Mouse (Mus musculus) right cerebral cortex, postnatal 14 days (tissue): Measurements from ENCODE around the gene Eln.

Experiments
- DNase-seq: peaks from one replicate; pipeline ENCODE4 v3.0.0; 2022

The Eln gene

DNA sequence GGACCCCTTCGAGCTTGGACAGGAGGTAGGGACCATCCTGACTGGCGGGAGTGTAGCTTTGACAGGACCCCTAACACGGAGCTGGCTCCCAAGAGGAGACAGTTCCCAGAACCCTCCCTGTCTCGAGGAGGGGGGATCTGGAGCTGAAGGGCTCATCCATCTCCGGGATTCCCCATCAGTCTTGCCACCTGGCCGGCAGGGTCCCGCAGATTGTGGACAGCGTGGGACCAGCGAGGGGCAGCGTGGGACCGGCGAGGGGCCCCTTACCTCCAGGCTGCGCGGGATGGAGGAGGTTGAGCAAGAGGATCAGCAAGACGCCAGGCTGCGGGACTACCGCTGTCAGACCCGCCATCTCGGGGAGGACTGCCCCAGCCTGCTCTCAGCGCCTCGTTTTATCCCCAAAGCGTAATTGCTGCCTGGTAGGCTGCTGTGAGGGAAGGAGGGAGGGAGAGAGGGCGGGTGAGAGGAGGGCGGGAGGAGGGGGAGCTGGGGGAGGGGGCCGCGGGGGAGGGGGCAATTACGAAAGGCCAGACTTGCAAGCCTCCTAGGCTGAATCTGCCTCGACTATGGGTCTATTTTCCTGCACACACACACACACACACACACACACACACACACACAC, at the start of gene Eln:
Gene Eln (minus strand): TSS at position 434 of the 622 bp plus-strand sequence.
- peak; percentile 27 for DNase-seq

DNA sequence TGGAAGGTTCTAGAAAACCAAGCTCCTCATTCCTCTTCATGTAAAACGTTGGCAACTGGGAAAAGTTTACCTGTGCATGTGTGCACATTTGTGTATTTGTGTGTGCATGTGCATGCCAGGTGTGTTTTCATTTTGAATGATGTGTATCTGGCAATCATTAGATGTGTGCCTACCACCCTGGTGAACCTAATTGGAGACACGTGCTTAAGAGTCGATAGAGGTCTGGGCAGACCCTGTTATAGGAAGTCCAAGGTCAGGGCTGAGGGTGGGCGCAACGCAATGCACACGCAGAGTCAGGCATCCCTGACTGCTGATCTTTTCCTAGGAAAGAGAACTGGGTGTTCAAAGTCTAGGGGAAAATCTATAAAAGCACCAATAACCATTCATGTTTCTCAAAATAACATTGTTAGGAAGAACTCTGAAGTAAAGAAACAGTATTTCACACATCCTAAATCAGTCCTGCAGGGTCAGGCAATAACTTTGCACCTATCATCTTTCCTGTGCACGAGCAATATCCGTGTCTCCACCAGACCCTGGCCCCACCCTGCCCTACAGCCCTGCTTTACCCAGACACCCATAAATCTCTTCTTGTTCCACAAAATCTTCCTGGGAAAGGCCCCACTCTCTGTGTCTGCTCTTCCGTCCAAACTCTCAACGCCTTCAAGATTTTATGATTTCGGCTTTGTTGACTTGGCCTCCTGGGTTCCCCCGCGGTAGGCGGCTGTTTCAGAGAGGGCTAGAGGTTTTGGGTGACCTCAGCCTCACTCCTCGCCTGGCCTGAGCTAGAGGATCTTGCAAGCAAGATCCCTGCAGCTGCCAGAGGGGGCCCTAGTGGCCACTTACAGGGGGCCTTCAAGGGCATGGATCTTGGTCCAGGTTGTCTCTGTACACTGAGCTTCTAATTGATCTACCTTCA, 43.2 kb upstream of the Eln start:
- DNase-seq = no peak

DNA sequence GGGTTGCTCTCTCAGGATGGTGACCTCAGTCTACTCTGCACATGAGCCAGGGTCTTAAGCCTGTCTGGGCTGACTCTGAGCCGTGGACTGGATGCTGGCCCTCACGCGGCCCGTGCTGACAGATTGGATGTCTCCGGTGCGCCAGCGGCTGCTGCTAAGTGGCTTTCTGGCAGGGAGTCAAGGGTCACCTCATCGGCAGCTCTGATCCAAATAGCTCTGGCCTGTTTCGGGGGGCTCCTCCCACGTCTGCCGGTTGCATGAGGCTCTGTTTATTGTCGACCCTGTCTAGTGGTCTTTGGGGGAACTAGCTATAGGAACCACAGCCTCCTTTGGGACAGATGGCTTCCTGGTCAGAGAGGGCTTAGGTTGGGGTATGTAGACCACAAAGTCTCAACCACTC, 41.1 kb upstream of the Eln start:
- no peak for DNase-seq

DNA sequence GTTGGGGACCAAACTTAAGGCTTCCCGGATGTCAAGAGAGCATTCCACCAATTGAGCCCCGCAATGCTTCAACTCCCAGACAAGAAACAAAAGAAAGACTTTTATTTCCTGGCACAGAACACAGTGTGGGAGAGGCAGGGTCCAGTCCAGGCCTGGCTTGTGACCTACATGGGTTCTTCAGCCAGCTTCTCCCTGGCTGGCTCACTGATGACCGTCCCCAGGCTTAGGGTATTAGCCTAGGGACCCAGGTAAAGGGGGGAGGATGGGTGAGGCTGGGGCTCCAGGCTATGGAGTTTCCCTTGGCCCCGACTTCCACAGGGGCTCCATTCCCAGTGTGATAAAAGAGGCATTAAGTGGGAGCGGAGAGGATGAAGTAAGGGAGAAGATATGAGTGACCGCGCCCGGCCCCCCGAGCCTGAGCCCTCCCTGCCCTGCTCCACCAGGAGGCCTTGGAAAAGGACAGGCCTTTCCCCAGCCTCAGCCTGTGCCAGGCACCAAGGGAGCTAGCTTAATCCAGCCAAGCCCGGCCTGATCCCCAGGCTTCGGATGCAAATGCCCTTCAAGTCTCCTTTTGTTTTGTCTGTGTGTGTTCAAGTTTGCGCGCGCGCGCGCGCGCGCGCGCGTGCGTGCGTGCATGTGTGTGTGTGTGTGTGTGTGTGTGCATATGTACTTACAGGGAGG, 38.7 kb upstream of the Eln start:
- no peak for DNase-seq

DNA sequence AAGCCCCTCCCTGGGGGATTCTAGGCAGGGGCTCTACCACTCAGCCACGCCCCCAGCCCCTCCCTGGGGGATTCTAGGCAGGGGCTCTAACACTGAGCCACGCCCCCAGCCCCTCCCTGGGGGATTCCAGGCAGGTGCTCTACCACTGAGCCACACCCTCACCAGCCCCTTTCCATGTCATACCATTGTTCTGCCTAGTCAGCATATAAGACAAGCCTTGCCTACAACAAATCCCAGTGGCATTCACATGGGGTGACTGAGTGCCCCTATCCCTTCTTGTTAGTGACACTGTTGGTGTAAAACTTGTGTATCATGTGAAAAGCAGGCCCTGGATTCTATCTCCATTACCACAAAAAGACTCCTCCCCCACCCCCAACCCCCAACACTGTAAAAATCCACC, 36.7 kb upstream of the Eln start:
- DNase-seq = no peak

DNA sequence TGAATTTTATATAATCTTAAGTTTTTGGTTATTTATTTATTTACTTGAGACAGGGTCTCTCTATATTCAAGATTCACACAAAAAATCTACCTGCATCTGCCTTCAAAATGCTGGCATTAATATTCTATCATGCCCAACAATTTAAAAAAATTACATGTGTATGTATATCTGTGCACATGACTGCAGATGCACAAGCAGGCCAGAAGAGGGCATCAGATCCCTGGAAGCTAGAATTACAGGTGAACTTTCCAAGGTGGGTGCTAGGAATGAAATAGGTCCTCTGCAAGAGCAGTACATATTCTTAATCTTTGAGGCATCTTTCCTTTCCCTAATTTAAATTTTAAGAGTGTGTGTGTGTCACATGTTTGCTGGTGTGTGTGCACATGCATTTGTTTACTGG, 33.8 kb upstream of the Eln start:
- no peak for DNase-seq

DNA sequence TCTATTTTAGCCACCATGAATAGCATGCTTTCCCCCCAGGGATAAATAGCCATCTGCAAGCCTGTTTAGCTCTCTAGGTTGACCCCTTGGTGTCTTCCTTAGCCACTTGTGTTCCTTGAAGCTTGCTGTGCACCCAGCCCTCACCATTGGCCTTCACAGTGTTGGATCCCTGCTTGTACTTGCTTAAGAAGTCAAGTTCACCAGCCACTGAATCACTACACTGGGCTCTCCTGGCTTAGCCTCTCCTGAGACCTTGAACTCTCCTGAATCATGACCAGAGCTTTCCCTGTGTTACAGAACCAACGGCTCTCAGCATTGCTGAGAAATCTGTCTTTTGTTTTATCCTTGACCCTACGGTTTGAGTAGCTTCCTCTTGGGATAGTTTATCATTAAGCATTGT, 33.0 kb upstream of the Eln start:
- DNase-seq = no peak

DNA sequence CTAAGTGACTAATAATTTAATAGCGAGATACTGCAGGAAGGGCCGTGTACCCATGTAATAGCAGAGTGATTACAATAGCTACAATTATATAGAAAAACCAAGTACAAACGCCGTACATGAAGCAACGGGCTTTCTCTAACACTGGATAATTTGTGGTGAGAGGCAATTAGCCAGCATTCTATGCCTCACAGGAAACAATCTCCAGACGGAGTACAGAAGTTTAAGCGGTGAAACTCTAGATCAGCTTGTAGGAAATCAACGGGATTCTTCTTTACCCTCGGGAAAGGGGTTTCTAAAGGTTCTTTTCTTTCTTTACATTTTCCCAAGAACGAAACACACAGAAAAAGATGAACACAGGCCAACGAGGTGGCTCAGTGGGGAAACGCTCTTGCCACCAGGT, 29.4 kb upstream of the Eln start:
- no peak for DNase-seq

DNA sequence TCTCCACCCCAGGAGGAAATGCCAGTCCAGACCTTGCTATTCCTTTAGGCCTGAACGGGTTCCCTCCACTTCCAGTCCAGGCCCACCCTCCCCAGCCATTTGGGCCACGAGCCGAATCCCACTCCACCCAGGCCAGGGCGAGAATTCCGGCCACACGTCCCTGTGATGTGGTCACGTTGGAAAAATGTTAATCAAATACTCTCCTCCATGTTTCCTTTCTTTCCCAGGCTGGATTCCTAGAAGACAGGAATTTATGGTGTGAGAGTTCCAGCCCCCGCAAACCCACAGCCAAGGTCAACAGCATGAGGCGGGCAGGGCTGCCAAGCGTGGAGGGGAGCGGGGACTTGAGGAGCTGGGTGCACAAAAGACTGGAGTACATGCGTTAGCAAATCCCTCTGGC, 25.4 kb upstream of the Eln start:
- DNase-seq = no peak

DNA sequence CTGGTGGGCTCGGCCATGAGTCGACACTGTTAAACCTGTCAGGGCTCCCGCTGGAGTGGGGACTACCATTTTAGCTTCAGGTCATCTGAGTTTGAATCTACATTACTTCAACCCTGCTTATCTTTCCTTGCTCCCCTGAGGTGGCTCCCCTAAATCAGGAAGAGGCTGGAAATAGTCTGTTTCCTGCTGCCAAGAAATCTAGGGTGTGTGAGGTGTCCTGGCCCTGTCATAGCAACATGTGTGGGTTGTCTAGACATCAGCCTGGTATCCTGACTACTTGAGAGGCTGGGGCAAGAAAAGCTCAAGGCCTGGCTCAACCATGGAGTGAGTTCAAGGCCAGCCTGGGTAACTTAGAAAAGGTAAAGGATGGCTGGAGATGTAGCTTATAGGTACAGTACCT, 24.6 kb upstream of the Eln start:
- no peak for DNase-seq

DNA sequence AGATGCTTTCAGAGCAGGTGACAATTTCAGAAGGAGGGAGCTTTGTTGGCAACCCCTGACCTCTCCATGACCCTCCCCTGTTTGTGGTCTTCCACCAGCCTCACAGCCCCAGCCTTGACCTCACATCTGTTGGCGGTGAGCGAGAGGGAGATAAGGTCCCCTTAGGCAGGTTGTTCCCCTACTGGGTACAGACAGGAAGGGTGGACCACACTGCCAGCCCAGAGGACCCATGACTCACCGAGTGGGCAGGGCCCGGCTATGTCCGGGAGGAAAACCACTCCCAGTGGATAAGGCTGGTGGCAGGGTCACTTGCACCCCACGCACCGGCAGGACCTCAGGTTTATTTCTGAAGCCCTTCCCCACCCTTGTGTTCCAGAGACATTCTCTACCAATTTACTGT, 22.1 kb upstream of the Eln start:
- DNase-seq = no peak

DNA sequence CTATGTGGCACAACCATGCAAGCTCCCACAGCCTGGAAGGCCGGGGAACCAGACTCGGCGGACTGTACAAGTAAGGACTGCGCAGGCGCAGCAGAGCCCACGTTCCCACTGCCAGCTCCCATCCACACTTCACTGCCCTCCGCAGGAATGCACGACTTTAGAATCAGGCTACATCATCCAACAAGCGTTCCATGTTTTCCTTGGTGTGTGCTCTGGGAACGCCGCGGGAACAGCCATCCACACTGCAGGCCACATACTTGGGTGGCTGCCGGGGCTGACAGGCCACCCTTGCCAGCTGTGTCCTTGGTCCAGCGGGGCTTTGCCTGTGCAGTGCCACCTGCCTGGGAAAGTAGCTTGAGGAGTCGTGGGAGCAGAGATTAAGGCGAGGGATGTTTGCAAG, 18.3 kb upstream of the Eln start:
- DNase-seq = no peak

DNA sequence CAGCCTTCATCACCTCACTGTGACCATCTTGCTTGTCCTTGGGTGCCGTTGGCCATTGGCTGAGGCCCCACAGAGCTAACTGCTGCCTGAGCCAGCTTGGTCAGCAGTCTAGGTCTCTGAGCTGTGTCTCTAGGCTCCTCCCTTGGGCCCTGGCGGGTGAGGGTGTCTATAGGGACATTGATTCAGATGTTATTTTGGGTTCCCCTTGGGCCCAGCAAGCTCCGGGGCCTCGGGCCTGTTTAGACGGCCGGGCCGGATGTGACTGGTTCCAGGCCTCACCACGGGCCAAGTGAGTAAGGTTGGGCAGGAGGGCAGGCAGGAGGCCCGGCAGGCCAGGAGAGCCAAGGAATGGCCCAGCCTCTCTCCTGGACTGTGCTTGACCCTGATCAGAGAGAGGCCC, 16.2 kb upstream of the Eln start:
- no peak for DNase-seq

DNA sequence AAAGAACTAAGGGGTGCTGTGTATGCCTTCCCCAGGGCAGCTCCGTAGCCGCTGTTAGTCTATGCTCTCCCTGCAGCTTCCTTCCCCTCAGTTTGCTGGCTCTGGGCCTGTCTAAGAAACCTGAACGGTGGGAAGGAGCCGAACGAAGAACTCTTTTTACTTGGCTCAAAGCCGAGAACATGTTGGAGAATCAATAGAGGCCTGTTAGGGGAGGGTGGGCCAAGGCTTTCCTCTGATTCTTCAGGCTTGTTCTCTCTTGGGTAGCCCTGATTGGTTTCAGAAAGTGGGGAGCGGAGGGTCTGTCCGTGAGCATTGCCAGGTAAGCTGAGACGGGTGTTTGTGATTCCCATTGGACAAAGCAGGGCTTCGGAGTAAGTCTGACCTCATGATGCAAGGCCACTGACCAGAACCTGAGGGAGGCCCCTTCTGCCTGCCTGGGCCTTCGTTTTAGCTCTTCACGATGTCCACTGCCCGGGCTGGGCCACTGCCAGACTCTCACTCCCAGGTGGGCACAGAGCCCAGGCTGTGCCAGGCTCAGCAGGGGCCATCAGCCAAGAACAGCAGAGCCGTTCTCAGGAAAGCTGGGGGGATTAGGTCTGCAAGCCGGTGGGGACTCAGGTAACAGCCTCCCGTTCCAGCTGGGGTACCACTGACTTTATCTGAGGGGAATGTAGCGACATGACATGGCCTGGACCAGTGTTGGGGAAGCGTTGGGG, 14.4 kb upstream of the Eln start:
- DNase-seq = peak; percentile 39

DNA sequence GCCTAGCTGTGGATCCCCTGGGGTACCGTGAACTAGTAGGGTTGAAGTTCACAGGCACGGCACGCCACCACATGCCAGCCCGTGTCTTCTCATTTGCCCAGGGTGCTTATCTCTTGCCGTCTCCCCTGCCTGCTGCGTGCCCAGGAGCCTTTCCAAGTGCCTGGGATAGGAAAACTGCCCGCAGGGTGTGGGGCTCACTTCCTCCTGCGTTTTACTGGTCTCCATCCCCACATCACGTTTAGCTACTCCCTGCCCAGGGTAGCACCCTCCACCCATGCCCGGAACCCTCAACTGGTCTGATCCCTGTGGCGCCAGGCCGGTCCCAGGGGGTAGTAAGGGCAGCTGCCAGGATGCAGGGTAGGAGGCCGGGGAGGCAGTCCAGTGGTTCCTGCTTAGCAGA, 8.9 kb upstream of the Eln start:
- DNase-seq = no peak

DNA sequence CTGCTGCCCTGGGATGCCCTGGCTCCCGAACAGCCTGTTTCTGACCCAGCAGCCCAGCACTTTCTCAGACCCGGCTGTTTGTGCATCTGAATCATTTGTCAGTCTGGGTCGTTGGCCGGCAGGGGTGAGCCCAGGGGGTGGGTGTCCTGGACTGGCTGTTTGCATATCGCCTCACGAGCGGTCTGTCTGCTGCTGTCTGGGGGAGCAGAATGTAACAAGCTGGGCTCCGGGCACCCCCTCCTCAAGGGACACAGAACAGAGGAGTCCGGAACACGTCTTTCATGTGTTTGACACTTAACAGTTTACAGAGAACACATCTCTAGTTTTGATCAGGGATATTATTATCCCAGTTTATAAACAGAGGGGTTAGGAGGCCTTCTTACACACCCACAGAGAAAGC, 7.0 kb upstream of the Eln start:
- no peak for DNase-seq

DNA sequence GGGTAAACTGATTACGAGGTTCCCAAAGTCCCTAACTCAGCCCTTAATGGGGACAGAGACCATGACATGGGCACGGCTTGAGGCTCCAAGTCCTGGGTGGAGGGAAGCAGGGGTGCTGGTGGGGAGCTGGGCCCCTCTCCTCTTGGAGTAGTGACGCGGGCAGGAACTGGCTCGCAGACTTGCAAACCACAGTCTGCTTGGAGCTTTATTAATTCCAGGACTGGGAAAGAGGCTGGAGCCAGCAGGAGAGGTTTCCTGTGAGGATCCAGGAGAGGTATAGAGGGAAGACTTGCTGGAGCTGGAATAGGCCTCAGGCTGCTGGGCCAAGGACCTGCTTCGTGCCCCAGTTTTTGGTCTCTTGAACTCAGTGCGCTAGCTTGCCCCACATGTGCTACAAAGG, 3.3 kb upstream of the Eln start:
- no peak for DNase-seq

DNA sequence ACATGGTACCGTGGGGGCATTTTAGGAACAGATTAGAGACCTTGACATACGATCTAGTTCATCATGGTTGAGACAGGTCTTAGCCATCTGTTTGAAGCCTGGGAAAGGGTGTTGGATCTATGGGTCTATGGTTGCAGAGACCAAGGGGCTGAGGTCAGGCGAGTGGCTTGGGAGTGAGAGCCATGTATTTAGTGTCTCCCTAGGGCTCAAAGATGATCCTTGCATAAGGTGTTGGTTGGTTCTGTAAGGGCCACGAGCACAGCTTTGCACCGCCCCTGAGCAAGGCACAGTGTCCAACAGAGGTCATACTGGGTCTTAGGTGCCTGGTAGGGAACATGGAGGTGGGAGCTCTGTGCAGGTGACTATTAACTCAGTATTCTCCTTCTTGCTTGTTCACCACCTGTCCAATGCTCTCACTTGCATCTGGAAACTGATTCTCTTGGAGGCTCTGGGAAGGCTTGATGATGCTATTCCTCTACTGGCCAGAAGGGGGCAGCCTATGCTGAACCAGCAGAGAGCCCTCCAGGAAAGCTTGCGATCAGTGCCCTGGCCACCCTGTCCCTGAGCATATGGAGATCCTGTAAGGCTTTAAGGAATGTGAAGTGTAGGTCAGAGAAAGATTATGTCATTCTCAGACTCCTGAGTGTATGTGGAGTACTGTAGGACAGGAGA, 960 bp upstream of the Eln start:
- DNase-seq = peak; percentile 51

DNA sequence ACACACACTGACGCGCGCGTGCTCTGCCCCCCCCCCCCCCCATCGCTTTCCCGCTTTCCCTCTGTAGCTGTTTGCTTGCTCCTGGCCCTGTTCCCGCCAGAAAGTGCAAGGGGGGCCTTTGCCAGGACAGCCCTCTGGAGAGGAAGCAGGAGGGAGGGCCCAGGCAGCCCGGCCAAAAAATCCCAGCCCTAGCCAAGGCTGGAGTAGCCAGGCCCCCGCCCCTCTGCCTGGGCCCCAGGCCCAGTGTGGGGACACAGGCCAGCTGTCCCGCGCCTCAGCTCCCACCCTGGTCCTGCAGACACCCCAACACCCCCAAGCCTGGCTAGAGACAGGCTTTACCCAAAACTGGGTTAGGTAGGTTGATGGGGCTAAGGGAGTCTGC, 380 bp upstream of the Eln start:
- peak; percentile 68 for DNase-seq

DNA sequence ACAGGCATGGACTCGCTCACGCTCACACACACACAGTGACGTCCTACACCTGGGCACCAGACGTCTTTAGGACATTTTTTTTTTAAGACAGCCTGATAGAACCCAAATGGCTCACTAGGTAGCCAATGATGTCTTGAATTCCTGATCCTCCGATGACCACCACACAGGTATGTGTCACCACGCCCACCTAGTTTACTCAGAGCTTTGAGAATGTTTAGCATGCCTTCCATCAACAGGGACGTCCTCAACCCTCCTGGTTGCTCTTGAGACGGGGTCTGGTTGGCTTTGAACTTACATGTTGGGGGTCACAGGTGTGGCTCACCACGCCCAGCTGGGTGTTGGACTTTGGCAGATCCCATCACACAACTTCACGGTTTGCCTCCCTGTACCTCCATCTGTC, 922 bp downstream of the Eln start:
- no peak for DNase-seq

DNA sequence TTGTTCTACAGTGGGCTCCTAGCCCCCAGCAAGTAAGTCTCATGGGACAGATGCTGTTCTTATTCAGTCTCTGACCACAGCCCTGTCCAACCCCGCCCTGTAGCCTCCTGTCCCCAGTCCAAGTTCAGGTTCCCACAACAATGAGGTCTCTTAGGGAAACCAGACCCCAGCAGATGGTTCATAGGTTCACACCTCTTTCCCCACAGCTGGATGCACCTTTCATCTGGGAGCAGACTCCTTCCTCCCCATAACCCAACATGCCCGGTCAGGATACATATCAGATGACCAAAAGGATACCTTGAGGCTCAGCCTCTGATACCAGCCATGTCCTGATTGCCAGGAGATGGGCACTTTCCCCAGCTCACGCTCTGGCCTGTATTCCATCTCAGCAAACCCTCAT, 1.3 kb downstream of the Eln start:
- DNase-seq = no peak

DNA sequence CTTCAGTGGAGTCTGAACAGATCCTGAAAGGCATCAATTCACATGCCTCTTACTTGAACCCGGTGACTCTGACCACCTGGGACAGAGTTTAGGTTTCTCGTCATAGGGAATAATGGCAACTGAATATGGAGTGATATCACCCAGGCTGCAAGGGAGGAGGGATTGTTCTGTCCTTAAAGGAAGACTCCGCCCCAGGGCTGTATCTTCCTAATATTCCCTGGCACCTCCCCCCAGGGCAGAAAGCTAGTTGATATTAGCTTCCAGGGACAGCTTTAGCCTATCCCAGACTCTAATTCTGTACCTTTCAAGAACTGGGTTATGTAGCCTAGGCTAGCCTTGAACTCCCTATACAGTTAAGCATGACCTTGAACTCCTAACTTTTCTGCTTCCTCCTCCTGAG, 2.1 kb downstream of the Eln start:
- DNase-seq = no peak

DNA sequence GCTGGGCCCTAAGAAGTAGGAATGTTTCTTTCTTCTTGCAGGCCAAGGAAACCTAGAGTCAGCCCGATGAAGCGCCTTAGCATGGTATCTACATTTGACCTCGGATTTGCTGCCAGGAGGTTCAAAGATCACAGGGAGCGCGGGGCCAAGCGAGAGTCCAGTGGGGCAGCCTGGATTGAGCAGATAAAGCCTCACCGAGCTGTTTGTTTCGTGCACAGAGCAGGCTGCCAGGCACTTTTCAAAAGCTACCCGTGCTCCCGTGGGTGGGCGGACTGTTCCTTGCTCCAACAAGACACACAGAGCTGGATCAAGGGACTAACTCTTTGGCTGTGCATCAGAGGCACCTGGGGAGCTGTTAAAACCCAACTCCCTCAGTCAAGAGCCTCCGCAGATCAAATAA, 3.1 kb downstream of the Eln start:
- DNase-seq = no peak
